Mouse (Mus musculus): Measurements from ENCODE around the gene Cilp2.

GRCm38 (mm10) chr8:69893863-69894262 is 6.4 kb upstream of the Cilp2 start:
- TF ChIP-seq CTCF (conservative IDR thresholded peaks at IDR 0.05; ENCODE audit: insufficient read depth, insufficient read length, low read depth, low read length): peak; percentile 48
- TF ChIP-seq POLR2A (IDR thresholded peaks at IDR 0.05; ENCODE audit: low read depth, low read length): no peak
